Mouse (Mus musculus): ENCODE results near the gene Rasl10a. TPM values are rescaled to one million over a fixed set of nuclear protein-coding genes. Genes with fewer than 3 reads are reported as not detected.

Rasl10a gene
- polyA plus RNA-seq, 1 experiment = not detected

GRCm38 (mm10) chr11:5059230-5059629 lies 1.3 kb downstream of the Rasl10a start:
- H3K36me3 ChIP-seq (ENCODE audit: control insufficient read depth) = peaks cover 7% of the 10 kb centered on the region
- peaks cover 42% of the 10 kb centered on the region for H3K4me1 ChIP-seq (ENCODE audit: control insufficient read depth)
- peaks cover 25% of the 10 kb centered on the region for H3K9me3 ChIP-seq (ENCODE audit: control insufficient read depth, low read length)
- no peak for TF ChIP-seq GATA1 (IDR thresholded peaks at IDR 0.05; ENCODE audit: low read length)
- no peak for TF ChIP-seq TAL1 (IDR thresholded peaks at IDR 0.05; ENCODE audit: low read length)
- H3K4me3 ChIP-seq (replicated peaks) = no peak overlapping the region
- H3K27me3 ChIP-seq (ENCODE audit: control insufficient read depth) = peaks cover 97% of the 10 kb centered on the region

- TF ChIP-seq TAL1 (IDR thresholded peaks at IDR 0.05; ENCODE audit: low read length) = no peak
- no peak for TF ChIP-seq GATA1 (IDR thresholded peaks at IDR 0.05; ENCODE audit: low read length)
- peaks cover 47% of the 10 kb centered on the region for H3K4me1 ChIP-seq (ENCODE audit: control insufficient read depth)
- H3K36me3 ChIP-seq (ENCODE audit: control insufficient read depth) = peaks cover 7% of the 10 kb centered on the region
- peaks cover 25% of the 10 kb centered on the region for H3K9me3 ChIP-seq (ENCODE audit: control insufficient read depth, low read length)
- H3K27me3 ChIP-seq (ENCODE audit: control insufficient read depth) = peaks cover 100% of the 10 kb centered on the region
- H3K4me3 ChIP-seq (replicated peaks) = no peak overlapping the region
These were observed 1.8 kb downstream of the Rasl10a start for GRCm38 (mm10) chr11:5059704-5060156.

- Histone ChIP-seq H3K36me3 (ENCODE audit: control insufficient read depth) (peaks cover 7% of the 10 kb centered on the region), H3K4me1 (ENCODE audit: control insufficient read depth) (peaks cover 57% of the 10 kb centered on the region), H3K4me3 (replicated peaks) (peak overlapping the region; percentile 10), H3K27me3 (ENCODE audit: control insufficient read depth) (peaks cover 91% of the 10 kb centered on the region), H3K9me3 (ENCODE audit: control insufficient read depth, low read length) (peaks cover 25% of the 10 kb centered on the region)
- TF ChIP-seq TAL1 (IDR thresholded peaks at IDR 0.05; ENCODE audit: low read length) (no peak), GATA1 (IDR thresholded peaks at IDR 0.05; ENCODE audit: low read length) (no peak)
These were observed 3.0 kb downstream of the Rasl10a start for GRCm38 (mm10) chr11:5060756-5061412.

GRCm38 (mm10) chr11:5061413-5062139 lies 3.6 kb downstream of the Rasl10a start:
- peaks cover 84% of the 10 kb centered on the region for H3K27me3 ChIP-seq (ENCODE audit: control insufficient read depth)
- H3K4me1 ChIP-seq (ENCODE audit: control insufficient read depth) = peaks cover 57% of the 10 kb centered on the region
- peak overlapping the region; percentile 33 for H3K4me3 ChIP-seq (replicated peaks)
- no peak for TF ChIP-seq TAL1 (IDR thresholded peaks at IDR 0.05; ENCODE audit: low read length)
- TF ChIP-seq GATA1 (IDR thresholded peaks at IDR 0.05; ENCODE audit: low read length) = no peak
- H3K9me3 ChIP-seq (ENCODE audit: control insufficient read depth, low read length) = peaks cover 25% of the 10 kb centered on the region
- peaks cover 7% of the 10 kb centered on the region for H3K36me3 ChIP-seq (ENCODE audit: control insufficient read depth)

GRCm38 (mm10) chr11:5062326-5062725 lies 4.4 kb downstream of the Rasl10a start:
- Histone ChIP-seq H3K4me1 (ENCODE audit: control insufficient read depth) (peaks cover 57% of the 10 kb centered on the region), H3K9me3 (ENCODE audit: control insufficient read depth, low read length) (peaks cover 24% of the 10 kb centered on the region), H3K4me3 (replicated peaks) (peak overlapping the region; percentile 33), H3K27me3 (ENCODE audit: control insufficient read depth) (peaks cover 77% of the 10 kb centered on the region), H3K36me3 (ENCODE audit: control insufficient read depth) (peaks cover 12% of the 10 kb centered on the region)
- TF ChIP-seq GATA1 (IDR thresholded peaks at IDR 0.05; ENCODE audit: low read length) (no peak), TAL1 (IDR thresholded peaks at IDR 0.05; ENCODE audit: low read length) (no peak)

- peaks cover 53% of the 10 kb centered on the region for H3K4me1 ChIP-seq (ENCODE audit: control insufficient read depth)
- peaks cover 18% of the 10 kb centered on the region for H3K9me3 ChIP-seq (ENCODE audit: control insufficient read depth, low read length)
- peaks cover 70% of the 10 kb centered on the region for H3K27me3 ChIP-seq (ENCODE audit: control insufficient read depth)
- H3K4me3 ChIP-seq (replicated peaks) = no peak overlapping the region
- peaks cover 18% of the 10 kb centered on the region for H3K36me3 ChIP-seq (ENCODE audit: control insufficient read depth)
- no peak for TF ChIP-seq TAL1 (IDR thresholded peaks at IDR 0.05; ENCODE audit: low read length)
- no peak for TF ChIP-seq GATA1 (IDR thresholded peaks at IDR 0.05; ENCODE audit: low read length)
These were observed 5.1 kb downstream of the Rasl10a start for GRCm38 (mm10) chr11:5062860-5063505.

GRCm38 (mm10) chr11:5063561-5064281 lies 5.8 kb downstream of the Rasl10a start:
- H3K9me3 ChIP-seq (ENCODE audit: control insufficient read depth, low read length) = peaks cover 14% of the 10 kb centered on the region
- no peak for TF ChIP-seq GATA1 (IDR thresholded peaks at IDR 0.05; ENCODE audit: low read length)
- no peak for TF ChIP-seq TAL1 (IDR thresholded peaks at IDR 0.05; ENCODE audit: low read length)
- peaks cover 63% of the 10 kb centered on the region for H3K27me3 ChIP-seq (ENCODE audit: control insufficient read depth)
- H3K36me3 ChIP-seq (ENCODE audit: control insufficient read depth) = peaks cover 25% of the 10 kb centered on the region
- H3K4me3 ChIP-seq (replicated peaks) = peak overlapping the region; percentile 66
- H3K4me1 ChIP-seq (ENCODE audit: control insufficient read depth) = peaks cover 49% of the 10 kb centered on the region

- Histone ChIP-seq H3K36me3 (ENCODE audit: control insufficient read depth) (peaks cover 33% of the 10 kb centered on the region), H3K9me3 (ENCODE audit: control insufficient read depth, low read length) (peaks cover 9% of the 10 kb centered on the region), H3K4me3 (replicated peaks) (peak overlapping the region; percentile 66), H3K4me1 (ENCODE audit: control insufficient read depth) (peaks cover 49% of the 10 kb centered on the region), H3K27me3 (ENCODE audit: control insufficient read depth) (peaks cover 55% of the 10 kb centered on the region)
- no peak for TF ChIP-seq GATA1 (IDR thresholded peaks at IDR 0.05; ENCODE audit: low read length)
- no peak for TF ChIP-seq TAL1 (IDR thresholded peaks at IDR 0.05; ENCODE audit: low read length)
These were observed 6.5 kb downstream of the Rasl10a start for GRCm38 (mm10) chr11:5064282-5065055.
